Mouse (Mus musculus): Measurements from ENCODE around the gene Zfp809. TPM values are rescaled to one million over a fixed set of nuclear protein-coding genes. Genes with fewer than 3 reads are reported as not detected.

Gene Zfp809
- total RNA-seq, 2 experiments from 2014 or later, result 19.2 to 20.6 TPM

- DNase-seq (ENCODE audit: low spot score in 2 of 2), result no peak
Observed at GRCm38 (mm10) chr9:22260092-22260422, 34.5 kb downstream of the Zfp809 start.

GRCm38 (mm10) chr9:22261594-22261993 is 36.1 kb downstream of the Zfp809 start:
- DNase-seq (ENCODE audit: low spot score in 2 of 2), result no peak

- no peak for DNase-seq (ENCODE audit: low spot score in 2 of 2)
Observed at GRCm38 (mm10) chr9:22262611-22263010, 37.1 kb downstream of the Zfp809 start.

GRCm38 (mm10) chr9:22268886-22269285 is 43.4 kb downstream of the Zfp809 start:
- no peak for DNase-seq (ENCODE audit: low spot score in 2 of 2)

- no peak for DNase-seq (ENCODE audit: low spot score in 2 of 2)
Observed at GRCm38 (mm10) chr9:22278733-22279132, 53.2 kb downstream of the Zfp809 start.

Other genes starting within 250 kb of the Zfp809 start
- 1 to 10 TPM; 1.2 to 1.3 TPM for gene Rgl3, start 236.3 kb upstream of the Zfp809 start, total RNA-seq (2021)
- gene Ccdc151, start 223.1 kb upstream of the Zfp809 start, total RNA-seq (2021), result 1 to 10 TPM; 6.1 to 6.8 TPM
- gene Prkcsh, start 222.9 kb upstream of the Zfp809 start, total RNA-seq (2021), result 100 to 1,000 TPM; 105 to 110 TPM
- 100 to 1,000 TPM; 176 to 178 TPM for gene Elavl3, start 173.7 kb upstream of the Zfp809 start, total RNA-seq (2021)
- 1 to 10 TPM; 1.5 to 2.8 TPM for gene Gm49318, start 154.5 kb upstream of the Zfp809 start, total RNA-seq (2021)
- gene Zfp653, start 154.3 kb upstream of the Zfp809 start, total RNA-seq (2021), result 10 to 100 TPM; 19.4 to 22.7 TPM
- gene Ecsit, start 140.3 kb upstream of the Zfp809 start, total RNA-seq (2021), result 10 to 100 TPM; 42.4 to 45.7 TPM
- gene Cnn1, start 126.5 kb upstream of the Zfp809 start, total RNA-seq (2021), result 1 to 10 TPM in 1 of 2 experiments, under 1 TPM in 1; 0.45 to 1.4 TPM
- gene Elof1, start 108.5 kb upstream of the Zfp809 start, total RNA-seq (2021), result 10 to 100 TPM; 57.0 to 58.0 TPM
- under 1 TPM; 0.44 to 0.86 TPM for gene Acp5, start 90.0 kb upstream of the Zfp809 start, total RNA-seq (2021)
- gene Pigyl, start 68.9 kb upstream of the Zfp809 start, total RNA-seq (2021), result 10 to 100 TPM; 49.1 to 51.0 TPM
- gene Zfp872, start 37.6 kb upstream of the Zfp809 start, total RNA-seq (2021), result under 1 TPM; 0.12 TPM
- gene Zfp599, start 34.2 kb downstream of the Zfp809 start, total RNA-seq (2021), result 1 to 10 TPM; 4.8 to 5.2 TPM
- gene Zfp810, start 81.9 kb downstream of the Zfp809 start, total RNA-seq (2021), result 10 to 100 TPM; 16.0 to 22.6 TPM
- gene Anln, start 163.5 kb downstream of the Zfp809 start, total RNA-seq (2021), result 10 to 100 TPM; 15.5 to 16.2 TPM
- 1 to 10 TPM; 7.1 to 7.2 TPM for gene 9530077C05Rik, start 185.8 kb downstream of the Zfp809 start, total RNA-seq (2021)
- gene Gm17545, start 228.6 kb downstream of the Zfp809 start, total RNA-seq (2021), result not detected
- gene Rp9, start 244.0 kb downstream of the Zfp809 start, total RNA-seq (2021), result 10 to 100 TPM; 37.2 to 37.4 TPM

Measured in layer of hippocampus, postnatal 14 days (tissue).